Mouse (Mus musculus) forebrain, postnatal 0 days (tissue): Measurements from ENCODE around the gene Foxo4. TPM values are rescaled to one million over a fixed set of nuclear protein-coding genes. Genes with fewer than 3 reads are reported as not detected.

Experiments
- ATAC-seq: fragments of 200-750 bp; cut with Nextera tagmentation; 2 replicates; pipeline ENCODE4 v1.8.0; 2017; ENCODE audit warnings: mild to moderate bottlenecking, moderate library complexity
- DNase-seq: peaks from one replicate; pipeline ENCODE4 v3.0.0-alpha.2; 2015
- H3K27ac ChIP-seq: fragments of 300-500 bp; sonication (generic); 2 replicates; pipeline ENCODE4 v1.5.1; 2014; ENCODE audit warnings: low read depth, mild to moderate bottlenecking, antibody characterized with exemption, low read length, moderate library complexity, mixed read lengths
- H3K27me3 ChIP-seq: fragments of 300-500 bp; sonication (generic); 2 replicates; pipeline ENCODE4 v1.6.1; 2014; ENCODE audit warnings: mild to moderate bottlenecking, low read length, mixed read lengths; ENCODE audit not compliant: insufficient read depth
- H3K36me3 ChIP-seq: fragments of 300-500 bp; sonication (generic); 2 replicates; pipeline ENCODE4 v1.6.1; 2014; ENCODE audit warnings: mild to moderate bottlenecking, moderate library complexity; ENCODE audit not compliant: insufficient read depth
- H3K4me1 ChIP-seq: fragments of 300-500 bp; sonication (generic); 2 replicates; pipeline ENCODE4 v1.6.1; 2014; ENCODE audit warnings: antibody characterized with exemption; ENCODE audit not compliant: insufficient read depth
- H3K4me2 ChIP-seq: fragments of 300-500 bp; sonication (generic); 2 replicates; pipeline ENCODE4 v1.6.1; 2014; ENCODE audit warnings: low read depth, mild to moderate bottlenecking, moderate library complexity
- H3K4me3 ChIP-seq: fragments of 300-500 bp; sonication (generic); 2 replicates; pipeline ENCODE4 v1.5.1; 2014; ENCODE audit warnings: low read depth, low read length, mixed read lengths
- H3K9ac ChIP-seq: fragments of 300-500 bp; sonication (generic); 2 replicates; pipeline ENCODE4 v1.6.1; 2014; ENCODE audit warnings: mild to moderate bottlenecking
- H3K9me3 ChIP-seq: fragments of 300-500 bp; sonication (generic); 2 replicates; pipeline ENCODE4 v1.6.1; 2016; ENCODE audit warnings: low read length
- CTCF ChIP-seq: sonication (generic); IDR thresholded peaks from 2 replicates; pipeline ENCODE4 v1.5.1; 2016; ENCODE audit warnings: antibody characterized with exemption, control low read depth, low read depth
- WGBS: fragments of 180-500 bp; shearing (Covaris S2); extraction: QIAGEN DNeasy Blood & Tissue Kit; methylation state at CpG from one replicate; pipeline ENCODE4 v1.1.7; 2014; 5-methylcytosine and 5-hydroxymethylcytosine counted together
- polyA plus RNA-seq: library from polyadenylated mRNA; unstranded; fragments of >200 nt; fragmentation: Nextera tagmentation; extraction: Ambion mirVana; gene quantifications from 2 replicates; pipeline ENCODE4 v1.2.1, GENCODE M21; 2015
- total RNA-seq: library from RNA; depleted of rRNA; stranded (reverse); fragments of >200 nt; gene quantifications from 2 replicates; pipeline ENCODE4 v1.2.3, GENCODE M21; 2014; rRNA removed

Gene Foxo4
- 6.8 and 8.7 TPM in 2 replicates for total RNA-seq
- polyA plus RNA-seq = 0.65 and 0.75 TPM in 2 replicates

DNA sequence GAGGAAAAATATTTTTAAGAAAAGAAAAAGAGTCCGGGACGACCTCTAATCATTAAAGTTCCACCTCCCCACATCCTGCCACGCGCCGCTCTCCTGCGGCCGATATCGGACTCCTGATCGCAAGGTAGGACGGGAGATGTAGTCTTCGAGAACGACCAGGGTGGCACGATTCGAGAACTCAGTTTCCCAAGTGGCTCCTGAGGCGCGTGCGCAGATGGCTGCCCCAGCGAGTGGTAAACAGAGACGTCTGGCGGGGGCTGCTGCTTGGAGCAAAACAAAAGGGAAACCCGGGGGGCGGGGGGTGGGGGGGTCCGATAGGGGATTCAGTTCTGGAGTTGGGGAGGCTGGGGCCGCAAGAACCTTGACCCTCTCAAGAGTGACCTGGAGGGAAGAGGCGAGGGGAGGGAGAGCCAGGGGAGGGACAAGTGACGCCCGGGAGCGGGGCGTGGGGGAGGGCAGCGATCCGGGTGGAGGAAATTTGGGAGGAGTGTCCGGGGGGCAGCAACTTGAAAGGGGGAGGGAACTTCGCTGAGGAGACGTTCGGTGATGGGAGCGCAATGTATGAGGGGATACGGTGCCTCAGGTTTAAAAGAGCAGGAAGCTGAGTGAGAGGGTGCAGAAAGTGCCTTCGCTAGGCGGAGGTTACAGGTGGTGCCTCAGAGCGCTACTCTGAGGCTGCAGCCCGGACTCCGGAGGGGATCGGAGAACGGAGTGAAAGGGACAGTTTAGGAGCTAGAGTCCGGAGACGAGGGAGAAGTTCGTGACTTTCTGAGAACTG is at the start of gene Foxo4:
Gene Foxo4, plus strand, starts transcription at position 577 of the 778 bp plus-strand sequence.
- Histone ChIP-seq H3K4me3 (peak within 1 kb of the TSS; percentile 54), H3K4me2 (peak within 1 kb of the TSS; percentile 79), H3K4me1 (no peaks in the 10 kb centered on the region), H3K27me3 (no peaks in the 10 kb centered on the region), H3K27ac (no peak within 1 kb of the TSS), H3K9ac (peak within 1 kb of the TSS; percentile 39), H3K9me3 (no peaks in the 10 kb centered on the region), H3K36me3 (no peaks in the 10 kb centered on the region)
- no peak for TF ChIP-seq CTCF
- peak; percentile 89 for DNase-seq
- ATAC-seq = peak; percentile 97
- 27% methylated on average over 46 of the region's 47 CpGs for WGBS

DNA sequence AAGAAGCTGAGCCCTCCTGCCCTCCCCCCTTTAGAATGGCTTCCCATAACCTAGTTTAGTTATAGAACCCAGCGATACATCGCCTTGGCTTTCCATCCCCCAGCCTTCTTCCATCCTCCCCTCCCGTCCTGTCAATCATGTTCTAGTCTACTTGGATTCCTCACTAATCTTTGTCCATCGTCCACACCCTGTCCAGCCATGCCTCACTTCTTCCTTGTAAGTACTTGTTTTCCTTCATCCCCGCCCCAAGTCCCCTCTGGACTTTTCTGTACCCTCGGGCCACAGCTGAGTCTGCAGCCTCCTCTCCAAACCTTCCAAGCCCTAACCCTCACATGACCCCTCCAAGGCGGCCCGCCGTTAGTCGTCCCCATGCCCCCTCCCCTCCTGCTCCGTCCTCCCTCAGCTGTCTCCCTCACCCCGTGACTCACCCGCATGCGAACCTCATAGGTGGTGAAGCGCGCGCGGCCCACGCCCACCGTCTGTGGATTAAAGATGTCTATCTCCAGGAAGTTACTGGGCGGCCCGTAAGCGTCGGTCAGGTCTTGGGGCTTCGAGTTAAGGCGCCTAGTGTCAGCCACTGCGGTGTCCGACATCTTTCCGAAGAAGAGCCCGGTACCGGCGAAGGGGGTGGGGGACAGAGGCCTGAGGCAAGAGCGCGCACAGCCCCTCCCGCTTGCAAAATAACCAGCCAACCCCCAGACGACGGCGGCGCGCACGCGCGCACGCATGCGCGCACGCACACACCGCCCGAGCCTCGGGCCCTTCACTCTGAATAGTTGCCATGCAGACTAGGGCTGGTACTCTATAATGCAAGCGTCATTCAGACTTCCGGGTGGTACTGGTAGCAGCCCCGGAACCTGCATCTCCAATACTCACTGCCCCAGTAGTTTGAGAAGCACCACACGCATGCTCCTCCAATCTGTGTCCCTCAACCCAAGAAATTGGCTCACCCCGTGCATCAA is 32.2 kb upstream of the Foxo4 start, which contains the start of gene Snx12:
Gene Snx12, minus strand, starts transcription at position 730 of the 962 bp plus-strand sequence.
- Histone ChIP-seq H3K9ac (peak within 1 kb of the TSS; percentile 56), H3K36me3 (no peaks in the 10 kb centered on the region), H3K27ac (peak within 1 kb of the TSS; percentile 46), H3K27me3 (no peaks in the 10 kb centered on the region), H3K4me2 (peak within 1 kb of the TSS; percentile 53), H3K9me3 (no peaks in the 10 kb centered on the region), H3K4me3 (peak within 1 kb of the TSS; percentile 50), H3K4me1 (no peaks in the 10 kb centered on the region)
- peak; percentile 94 for DNase-seq
- WGBS = 31% methylated on average over 55 of the region's 55 CpGs
- peak; percentile 96 for ATAC-seq
- TF ChIP-seq CTCF = no peak

DNA sequence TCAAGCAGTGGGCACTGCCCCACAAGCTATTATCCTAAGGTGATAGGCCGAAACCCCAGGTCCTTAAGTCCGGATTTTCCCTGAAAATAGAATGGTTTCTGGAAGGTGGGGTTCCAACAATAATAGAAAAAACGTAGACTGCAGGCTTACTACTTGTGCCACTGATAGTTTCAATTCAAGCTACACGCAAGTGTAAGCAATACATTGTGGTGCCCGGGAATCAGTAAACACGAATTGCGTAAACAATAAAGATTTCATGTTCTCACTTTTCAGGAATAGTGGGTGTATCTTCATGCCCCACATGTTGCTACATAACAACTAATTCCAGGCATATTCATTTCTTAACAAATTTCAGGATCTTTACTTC is 31.5 kb upstream of the Foxo4 start:
- TF ChIP-seq CTCF = no peak
- no peaks in the 10 kb centered on the region for H3K36me3 ChIP-seq
- whole genome bisulfite sequencing = 37% methylated on average over 7 of the region's 7 CpGs
- no peaks in the 10 kb centered on the region for H3K27me3 ChIP-seq
- no peaks in the 10 kb centered on the region for H3K4me1 ChIP-seq
- no peaks in the 10 kb centered on the region for H3K9me3 ChIP-seq
- H3K9ac ChIP-seq = 0 out of 2 replicates have a peak overlapping the region, but pooled peaks have one; percentile 2
- DNase-seq = no peak
- H3K27ac ChIP-seq = peak overlapping the region; percentile 46
- ATAC-seq = no peak
- peak overlapping the region; percentile 42 for H3K4me2 ChIP-seq
- H3K4me3 ChIP-seq = peak overlapping the region; percentile 50

DNA sequence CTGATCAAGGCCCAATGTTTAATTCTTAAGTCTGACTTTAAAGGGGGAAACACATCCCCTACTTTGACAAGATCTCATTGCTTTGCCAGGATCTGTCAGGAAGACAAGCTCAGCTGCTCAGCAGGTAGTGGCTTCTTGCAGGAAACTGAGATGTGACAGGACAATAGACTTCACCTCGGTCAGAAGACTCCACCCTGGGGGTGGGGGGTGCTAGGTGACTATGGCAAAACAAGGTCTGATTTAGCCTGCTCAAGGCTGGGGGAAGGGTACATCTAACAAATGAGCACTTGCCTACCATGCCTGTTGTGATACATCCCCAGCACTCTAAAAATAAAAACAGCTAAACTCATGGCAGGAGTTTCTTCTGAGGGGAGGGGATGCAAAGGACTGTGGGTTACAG is 9.3 kb upstream of the Foxo4 start:
- WGBS = 28% methylated on average over 1 of the region's 1 CpGs
- Histone ChIP-seq H3K36me3 (no peaks in the 10 kb centered on the region), H3K4me1 (no peaks in the 10 kb centered on the region), H3K27me3 (no peaks in the 10 kb centered on the region), H3K27ac (no peak overlapping the region), H3K4me2 (no peak overlapping the region), H3K4me3 (no peak overlapping the region), H3K9me3 (no peaks in the 10 kb centered on the region), H3K9ac (no peak overlapping the region)
- ATAC-seq = no peak
- DNase-seq = no peak
- no peak for TF ChIP-seq CTCF

DNA sequence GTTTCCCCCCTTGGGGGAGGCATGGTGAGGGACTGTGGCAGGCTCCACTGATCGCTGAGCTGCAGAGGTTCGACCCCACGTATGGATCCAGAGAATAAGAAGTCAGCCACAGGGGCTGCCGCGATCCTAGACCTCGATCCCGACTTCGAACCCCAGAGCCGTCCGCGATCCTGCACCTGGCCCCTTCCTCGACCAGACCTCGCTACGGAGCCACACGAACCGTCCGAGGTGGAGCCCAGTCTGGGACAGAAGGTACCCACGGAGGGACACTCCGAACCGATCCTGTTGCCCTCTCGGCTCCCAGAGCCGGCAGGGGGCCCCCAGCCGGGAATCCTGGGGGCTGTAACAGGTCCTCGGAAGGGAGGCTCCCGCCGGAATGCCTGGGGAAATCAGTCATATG is 412 bp downstream of the Foxo4 start:
- no peak; the same call in 1 of the 2 replicates for ATAC-seq
- Histone ChIP-seq H3K4me3 (peak overlapping the region; percentile 54), H3K9me3 (no peaks in the 10 kb centered on the region), H3K9ac (peak overlapping the region; percentile 39; the same call in 1 of the 2 replicates), H3K36me3 (no peaks in the 10 kb centered on the region), H3K27me3 (no peaks in the 10 kb centered on the region), H3K4me1 (no peaks in the 10 kb centered on the region), H3K27ac (no peak overlapping the region), H3K4me2 (peak overlapping the region; percentile 79)
- DNase-seq = no peak
- WGBS = 24% methylated on average over 26 of the region's 26 CpGs
- TF ChIP-seq CTCF = no peak

DNA sequence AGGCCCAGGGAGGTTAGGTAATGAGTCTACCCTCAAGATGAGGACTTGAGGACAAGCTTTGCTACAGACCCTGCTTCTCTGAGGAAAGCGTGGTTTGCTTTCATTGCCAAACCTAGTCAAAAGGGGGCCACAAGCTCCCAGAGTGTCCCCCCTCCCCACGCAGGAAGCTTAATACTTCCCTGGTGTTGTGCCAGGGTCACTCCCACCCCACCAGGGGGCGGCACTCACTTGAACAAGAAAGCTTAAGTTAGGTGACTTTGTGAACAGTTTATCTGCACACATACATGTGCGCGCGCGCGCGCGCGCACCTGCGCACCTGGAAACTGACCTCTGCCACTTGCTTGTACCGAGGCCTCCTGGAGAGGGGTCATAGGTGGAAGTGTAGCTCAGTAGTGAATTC is 2.3 kb downstream of the Foxo4 start:
- TF ChIP-seq CTCF = no peak
- H3K9me3 ChIP-seq = no peaks in the 10 kb centered on the region
- no peak overlapping the region for H3K9ac ChIP-seq
- no peak overlapping the region for H3K27ac ChIP-seq
- H3K4me3 ChIP-seq = no peak overlapping the region
- WGBS = 86% methylated on average over 13 of the region's 13 CpGs
- DNase-seq = no peak
- no peaks in the 10 kb centered on the region for H3K36me3 ChIP-seq
- H3K4me1 ChIP-seq = no peaks in the 10 kb centered on the region
- ATAC-seq = no peak
- H3K27me3 ChIP-seq = no peaks in the 10 kb centered on the region
- H3K4me2 ChIP-seq = no peak overlapping the region
